Mouse (Mus musculus) olfactory bulb, adult 2 months (tissue): Measurements from ENCODE around the gene Mapk10.

Experiments
- CTCF ChIP-seq: fragments of 200-500 bp; IDR thresholded peaks from 2 replicates; pipeline ENCODE4 v1.5.1; 2012; ENCODE audit warnings: low read depth, mild to moderate bottlenecking, low read length, moderate library complexity; ENCODE audit not compliant: insufficient read depth
- POLR2A ChIP-seq: fragments of 200-500 bp; IDR thresholded peaks from 2 replicates; pipeline ENCODE4 v1.6.1; 2012; ENCODE audit warnings: mild to moderate bottlenecking, low read depth, low read length, moderate library complexity; ENCODE audit not compliant: insufficient read depth

GRCm38 (mm10) chr5:103177010-103177409 is 34.1 kb downstream of the Mapk10 start:
- no peak for TF ChIP-seq CTCF
- TF ChIP-seq POLR2A: no peak
